Mouse (Mus musculus) mouse trophoblast stem cell (cell line): ENCODE results near the gene Ptpn12.
"Not testable (repeated sequence)": the region's sequence is repeated elsewhere in the genome, so short reads cannot be mapped to it uniquely, and the experiment has no call there.

ENCODE experiments used
- in situ Hi-C, 2 experiments: fragments of 300-500 bp; cut with MseI, MboI; formaldehyde crosslinking; loops; 2 replicates in 1 of 2; 3 replicates in 1 of 2; pipeline ENCODE4 v1.15.1; 2025

The Ptpn12 gene

GRCm38 (mm10) chr5:20951666-20952281 lies 103.9 kb downstream of the Ptpn12 start:
- in situ Hi-C loops: no loop called here

GRCm38 (mm10) chr5:20950855-20951650 lies 104.7 kb downstream of the Ptpn12 start:
- in situ Hi-C loops: no loop called here

- in situ Hi-C loops: no loop called here
Measured at GRCm38 (mm10) chr5:20950516-20950854, 105.2 kb downstream of the Ptpn12 start.

- in situ Hi-C loops: no loop called here
Measured at GRCm38 (mm10) chr5:20950093-20950492, 105.6 kb downstream of the Ptpn12 start.

- in situ Hi-C loops: no loop called here
Measured at GRCm38 (mm10) chr5:20946906-20947305, 108.8 kb downstream of the Ptpn12 start.

GRCm38 (mm10) chr5:20944961-20945748 lies 110.6 kb downstream of the Ptpn12 start:
- in situ Hi-C loops: no loop called here

GRCm38 (mm10) chr5:20943791-20944190 lies 111.9 kb downstream of the Ptpn12 start:
- in situ Hi-C loops: not testable (repeated sequence)

GRCm38 (mm10) chr5:20942523-20942922 lies 113.2 kb downstream of the Ptpn12 start:
- in situ Hi-C loops: no loop called here

- in situ Hi-C loops: no loop called here
Measured at GRCm38 (mm10) chr5:20941205-20941604, 114.5 kb downstream of the Ptpn12 start.

- in situ Hi-C loops: no loop called here
Measured at GRCm38 (mm10) chr5:20940696-20941095, 115.0 kb downstream of the Ptpn12 start.

- in situ Hi-C loops: no loop called here
Measured at GRCm38 (mm10) chr5:20940040-20940571, 115.6 kb downstream of the Ptpn12 start.

- in situ Hi-C loops: no loop called here
Measured at GRCm38 (mm10) chr5:20938523-20938922, 117.2 kb downstream of the Ptpn12 start.
